Mouse (Mus musculus) ES-E14 (cell line): Measurements from ENCODE around the gene Cdc6. TPM values are rescaled to one million over a fixed set of nuclear protein-coding genes. Genes with fewer than 3 reads are reported as not detected.
A peak's percentile ranks its signal among the peaks of the same experiment; 100 is the strongest.

Experiments
- DNase-seq: peaks from one replicate; pipeline ENCODE4 v3.0.0-alpha.2; 2013; ENCODE audit warnings: low read depth, low spot score
- H3K27ac ChIP-seq: 2 replicates; pipeline ENCODE4 v1.5.1; 2012; ENCODE audit warnings: low read depth, mild to moderate bottlenecking, low read length, moderate library complexity, mixed read lengths; ENCODE audit not compliant: poor library complexity, insufficient read depth, severe bottlenecking
- H3K36me3 ChIP-seq: 2 replicates; pipeline ENCODE4 v1.6.1; 2012; ENCODE audit warnings: mild to moderate bottlenecking, low read length, moderate library complexity, mixed read lengths; ENCODE audit not compliant: control insufficient read depth, poor library complexity, insufficient read depth, severe bottlenecking
- H3K4me1 ChIP-seq, 2 experiments: fragments of 150-350 bp in 1 of 2; sonication (generic) in 1 of 2; 2 replicates each; pipeline ENCODE4 v1.6.1; 2012; ENCODE audit warnings: low read length in 2 of 2, mild to moderate bottlenecking in 1 of 2, mixed read lengths in 1 of 2; ENCODE audit not compliant: control insufficient read depth in 2 of 2, insufficient read depth in 2 of 2, poor library complexity in 1 of 2
- H3K4me3 ChIP-seq, 2 experiments: fragments of 150-350 bp in 1 of 2; sonication (generic) in 1 of 2; 2 replicates each; pipeline ENCODE4 v1.5.1; 2012; ENCODE audit warnings: low read length in 2 of 2, low read depth in 1 of 2, mild to moderate bottlenecking in 1 of 2, mixed read lengths in 1 of 2; ENCODE audit not compliant: insufficient read depth in 1 of 2, poor library complexity in 1 of 2, severe bottlenecking in 1 of 2
- H3K9ac ChIP-seq: 2 replicates; pipeline ENCODE4 v1.6.1; 2012; ENCODE audit warnings: low read depth, mild to moderate bottlenecking, low read length, mixed read lengths; ENCODE audit not compliant: poor library complexity, insufficient read depth, severe bottlenecking
- H3K9me3 ChIP-seq: fragments of 150-350 bp; sonication (generic); 2 replicates; pipeline ENCODE4 v1.6.1; 2012; ENCODE audit warnings: low read depth, mild to moderate bottlenecking, low read length; ENCODE audit not compliant: control insufficient read depth, insufficient read depth
- CHD2 ChIP-seq: IDR thresholded peaks from 2 replicates; pipeline ENCODE4 v1.6.1; 2014; ENCODE audit warnings: mild to moderate bottlenecking, low read depth, low read length, inconsistent platforms
- HCFC1 ChIP-seq: IDR thresholded peaks from 2 replicates; pipeline ENCODE4 v1.6.1; 2012; ENCODE audit warnings: low read length, inconsistent platforms, borderline replicate concordance; ENCODE audit not compliant: insufficient read depth
- MAFK ChIP-seq: IDR thresholded peaks from 2 replicates; pipeline ENCODE4 v1.6.1; 2014; ENCODE audit warnings: mild to moderate bottlenecking, low read depth, low read length, inconsistent platforms; ENCODE audit not compliant: insufficient read depth
- ZC3H11A ChIP-seq: IDR thresholded peaks from 2 replicates; pipeline ENCODE4 v1.6.1; 2012; ENCODE audit warnings: low read depth, mild to moderate bottlenecking, inconsistent platforms, low read length, borderline replicate concordance
- ZNF384 ChIP-seq: IDR thresholded peaks from 2 replicates; pipeline ENCODE4 v1.6.1; 2012; ENCODE audit warnings: low read depth, low read length, inconsistent platforms
- in situ Hi-C, 2 experiments: fragments of 600-800 bp; cut with MboI; formaldehyde crosslinking; loops; one replicate each; pipeline ENCODE4 v1.15.1; 2025; ENCODE audit warnings: low sequenced_read_pairs in 2 of 2, inconsistent platforms in 1 of 2; ENCODE audit not compliant: unreplicated experiment in 2 of 2
- total RNA-seq: library from RNA; depleted of rRNA; stranded (reverse); fragments of 300-350 nt; gene quantifications from 2 replicates; pipeline ENCODE4 v1.2.3, GENCODE M21; 2012

Gene Cdc6
- total RNA-seq, 1 experiment, result 51.3 TPM

- no peak for TF ChIP-seq CHD2
- peaks cover 22% of the 10 kb centered on the region for H3K36me3 ChIP-seq
- peaks cover 11 to 44% of the 10 kb centered on the region in 2 experiments for H3K4me1 ChIP-seq
- in situ Hi-C loops, result loop anchor here in 1 of 2 experiments (5.0 kb wide), 1 partner anchor 48 kb away; no protein-coding TSS in a partner anchor
- peak overlapping the region; percentile 7; the same call in 1 of the 2 replicates for H3K9ac ChIP-seq
- H3K4me3 ChIP-seq, result no peak overlapping the region
- no peaks in the 10 kb centered on the region for H3K9me3 ChIP-seq
- H3K27ac ChIP-seq, result no peak overlapping the region; the same call in 1 of the 2 replicates
- DNase-seq, result no peak
Observed at GRCm38 (mm10) chr11:98924633-98925175, 17.1 kb downstream of the Cdc6 start.

GRCm38 (mm10) chr11:98925265-98925721, 17.7 kb downstream of the Cdc6 start:
- Histone ChIP-seq H3K9ac (peak overlapping the region; percentile 7; the same call in 1 of the 2 replicates), H3K4me1 (peaks cover 11 to 45% of the 10 kb centered on the region in 2 experiments), H3K4me3 (0 out of 4 replicates have a peak overlapping the region, but pooled peaks of 1 of the 2 experiments have one; percentile 20), H3K9me3 (no peaks in the 10 kb centered on the region), H3K27ac (peak overlapping the region; percentile 52; the same call in 1 of the 2 replicates), H3K36me3 (peaks cover 19% of the 10 kb centered on the region)
- no peak for DNase-seq
- TF ChIP-seq CHD2, result no peak
- peak; percentile 84 for TF ChIP-seq MAFK
- in situ Hi-C loops, result loop anchor here in 1 of 2 experiments (5.0 kb wide), 1 partner anchor 47 kb away; no protein-coding TSS in a partner anchor

- Histone ChIP-seq H3K9me3 (no peaks in the 10 kb centered on the region), H3K27ac (peak overlapping the region; percentile 52; the same call in 1 of the 2 replicates), H3K4me1 (peaks cover 11 to 46% of the 10 kb centered on the region in 2 experiments), H3K4me3 (peak overlapping the region in 1 of 2 experiments; percentile 29; a peak in 2 of 4 replicates), H3K9ac (no peak overlapping the region; the same call in 1 of the 2 replicates), H3K36me3 (peaks cover 14% of the 10 kb centered on the region)
- no peak for TF ChIP-seq HCFC1
- TF ChIP-seq ZC3H11A, result no peak
- TF ChIP-seq ZNF384, result no peak
- no peak for TF ChIP-seq CHD2
- TF ChIP-seq MAFK, result no peak
- in situ Hi-C loops, result loop anchor here in 1 of 2 experiments (5.0 kb wide), 1 partner anchor 46 kb away; no protein-coding TSS in a partner anchor
- DNase-seq, result no peak
Observed at GRCm38 (mm10) chr11:98925868-98926311, 18.3 kb downstream of the Cdc6 start.

- Histone ChIP-seq H3K27ac (peak overlapping the region; percentile 11; the same call in 1 of the 2 replicates), H3K36me3 (peaks cover 10% of the 10 kb centered on the region), H3K4me3 (peak overlapping the region in 1 of 2 experiments; percentile 29; a peak in 1 of 4 replicates), H3K9ac (peak overlapping the region; percentile 29; the same call in 1 of the 2 replicates), H3K9me3 (no peaks in the 10 kb centered on the region), H3K4me1 (peaks cover 13 to 46% of the 10 kb centered on the region in 2 experiments)
- no peak for DNase-seq
- TF ChIP-seq ZNF384 (no peak), HCFC1 (no peak), ZC3H11A (no peak), MAFK (no peak)
- in situ Hi-C loops, result loop anchor here in 1 of 2 experiments (5.0 kb wide), 1 partner anchor 46 kb away; no protein-coding TSS in a partner anchor
Observed at GRCm38 (mm10) chr11:98926553-98926952, 19.0 kb downstream of the Cdc6 start.
